Mouse (Mus musculus) forebrain, embryonic 14.5 days (tissue): Measurements from ENCODE around the gene Sh2d3c. TPM values are rescaled to one million over a fixed set of nuclear protein-coding genes. Genes with fewer than 3 reads are reported as not detected.
A peak's percentile ranks its signal among the peaks of the same experiment; 100 is the strongest.

Source experiments
- ATAC-seq: fragments of 200-750 bp; cut with Nextera tagmentation; 2 replicates; pipeline ENCODE4 v1.8.0; 2017; ENCODE audit warnings: mild to moderate bottlenecking, moderate library complexity
- DNase-seq: peaks from one replicate; pipeline ENCODE4 v3.0.0-alpha.2; 2015; ENCODE audit warnings: low spot score
- H3K27ac ChIP-seq: fragments of 300-500 bp; sonication (generic); 2 replicates; pipeline ENCODE4 v1.5.1; 2014; ENCODE audit warnings: low read depth, mild to moderate bottlenecking, control low read depth, low read length, moderate library complexity
- H3K27me3 ChIP-seq: fragments of 300-500 bp; sonication (generic); replicated peaks from 2 replicates; pipeline ENCODE4 v1.6.1; 2014; ENCODE audit warnings: low read length, control low read depth, mixed read lengths; ENCODE audit not compliant: control insufficient read depth, insufficient read depth
- H3K36me3 ChIP-seq: fragments of 300-500 bp; sonication (generic); 2 replicates; pipeline ENCODE4 v1.6.1; 2014; ENCODE audit warnings: low read length, control low read depth; ENCODE audit not compliant: control insufficient read depth, insufficient read depth
- H3K4me1 ChIP-seq: fragments of 300-500 bp; sonication (generic); 2 replicates; pipeline ENCODE4 v1.6.1; 2014; ENCODE audit warnings: antibody characterized with exemption, low read length, control low read depth; ENCODE audit not compliant: control insufficient read depth, insufficient read depth
- H3K4me2 ChIP-seq: fragments of 300-500 bp; sonication (generic); 2 replicates; pipeline ENCODE4 v1.6.1; 2014; ENCODE audit warnings: mild to moderate bottlenecking, control low read depth, low read length
- H3K4me3 ChIP-seq: fragments of 300-500 bp; sonication (generic); 2 replicates; pipeline ENCODE4 v1.5.1; 2014; ENCODE audit warnings: low read depth, low read length, control low read depth
- H3K9ac ChIP-seq: fragments of 300-500 bp; sonication (generic); 2 replicates; pipeline ENCODE4 v1.6.1; 2014; ENCODE audit warnings: mild to moderate bottlenecking, low read length, control low read depth, moderate library complexity
- H3K9me3 ChIP-seq: fragments of 300-500 bp; sonication (generic); replicated peaks from 2 replicates; pipeline ENCODE4 v1.6.1; 2016; ENCODE audit warnings: low read length, control low read depth, mixed read lengths; ENCODE audit not compliant: control insufficient read depth
- WGBS: fragments of 180-500 bp; shearing (Covaris S2); extraction: QIAGEN DNeasy Blood & Tissue Kit; methylation state at CpG from one replicate; pipeline ENCODE4 v1.1.7; 2014; 5-methylcytosine and 5-hydroxymethylcytosine counted together
- polyA plus RNA-seq: library from polyadenylated mRNA; unstranded; fragments of >200 nt; fragmentation: Nextera tagmentation; extraction: Ambion mirVana; gene quantifications from 2 replicates; pipeline ENCODE4 v1.2.1, GENCODE M21; 2014

The Sh2d3c gene
- polyA plus RNA-seq, 1 experiment from 2014 or later = 25.8 TPM

DNA sequence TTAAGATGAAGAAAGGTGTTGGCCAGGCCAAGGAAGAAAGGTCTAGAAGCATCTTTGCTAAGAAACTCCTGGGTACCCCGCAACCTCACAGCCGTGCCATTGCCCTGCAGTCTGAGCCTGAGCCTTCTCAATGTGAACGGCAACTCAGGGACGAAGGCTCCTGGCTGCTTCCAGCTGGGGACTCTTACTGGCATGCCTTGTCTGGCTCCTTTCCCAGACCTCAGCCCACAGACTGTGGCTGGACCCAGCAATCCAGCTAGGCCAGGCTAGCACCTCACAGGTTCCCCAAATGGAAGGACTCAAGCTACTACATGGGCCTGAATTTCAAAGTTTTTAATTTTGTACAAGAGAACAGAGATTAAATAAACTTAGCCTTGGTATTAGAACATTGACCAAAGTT lies 41.0 kb downstream of the Sh2d3c start:
- Histone ChIP-seq H3K27ac (no peak overlapping the region), H3K27me3 (no peaks in the 10 kb centered on the region), H3K4me3 (no peak overlapping the region), H3K9ac (no peak overlapping the region), H3K36me3 (peaks cover 33% of the 10 kb centered on the region), H3K4me2 (no peak overlapping the region), H3K4me1 (0 out of 2 replicates have a peak, but pooled peaks cover 5% of the 10 kb centered on the region), H3K9me3 (no peaks in the 10 kb centered on the region)
- ATAC-seq (no peak), DNase-seq (no peak)
- 88% methylated on average over 4 of the region's 4 CpGs for WGBS

DNA sequence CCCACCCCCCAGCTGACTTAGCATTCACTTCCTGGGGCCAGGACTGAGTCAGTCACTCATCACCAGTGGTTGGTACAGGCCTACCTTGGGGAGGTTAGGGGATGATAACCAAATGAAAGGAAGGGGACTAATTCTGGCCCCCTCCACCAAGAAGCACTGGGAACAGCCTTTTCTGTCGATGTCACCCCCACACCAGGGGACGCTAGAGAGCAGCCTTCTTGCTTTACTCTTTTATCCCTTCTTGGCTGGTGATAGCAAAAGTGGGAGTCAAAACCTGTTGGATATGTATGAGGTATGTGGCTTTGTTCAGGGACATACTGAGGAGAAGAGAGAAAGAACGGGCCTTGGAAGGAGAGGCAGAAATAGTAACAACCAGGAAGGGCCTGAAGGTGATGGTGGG lies 42.5 kb downstream of the Sh2d3c start:
- H3K9ac ChIP-seq = no peak overlapping the region
- 0 out of 2 replicates have a peak, but pooled peaks cover 4% of the 10 kb centered on the region for H3K4me1 ChIP-seq
- ATAC-seq = no peak
- H3K4me2 ChIP-seq = no peak overlapping the region
- no peaks in the 10 kb centered on the region for H3K27me3 ChIP-seq
- H3K36me3 ChIP-seq = peaks cover 33% of the 10 kb centered on the region
- no peak overlapping the region for H3K27ac ChIP-seq
- DNase-seq = no peak
- H3K4me3 ChIP-seq = no peak overlapping the region
- no peaks in the 10 kb centered on the region for H3K9me3 ChIP-seq
- 80% methylated on average over 3 of the region's 3 CpGs for WGBS

DNA sequence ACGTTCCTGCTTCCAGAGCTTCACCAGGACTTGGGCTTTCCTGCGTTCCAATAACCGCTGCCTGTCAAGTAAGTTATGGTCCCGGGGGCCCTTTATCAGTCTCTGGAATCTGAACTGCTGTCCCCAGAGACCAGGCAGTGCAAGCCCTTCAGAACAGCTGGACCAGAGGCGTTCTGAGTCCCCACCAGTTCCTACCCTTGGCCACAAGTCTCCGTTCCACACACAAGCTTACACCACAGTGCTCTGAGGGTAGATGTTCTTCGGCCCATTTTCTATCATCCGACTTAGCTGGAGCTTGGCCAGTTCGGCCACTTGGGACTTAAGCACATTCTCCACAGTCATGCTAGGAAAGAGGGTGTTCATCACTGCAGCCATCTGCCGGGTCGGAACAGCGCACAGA lies 46.4 kb downstream of the Sh2d3c start:
- Histone ChIP-seq H3K9ac (no peak overlapping the region), H3K9me3 (no peaks in the 10 kb centered on the region), H3K27ac (no peak overlapping the region), H3K4me3 (no peak overlapping the region), H3K4me1 (no peaks in the 10 kb centered on the region), H3K4me2 (no peak overlapping the region), H3K36me3 (peaks cover 10% of the 10 kb centered on the region), H3K27me3 (no peaks in the 10 kb centered on the region)
- WGBS = 88% methylated on average over 12 of the region's 12 CpGs
- DNase-seq (no peak), ATAC-seq (no peak)

DNA sequence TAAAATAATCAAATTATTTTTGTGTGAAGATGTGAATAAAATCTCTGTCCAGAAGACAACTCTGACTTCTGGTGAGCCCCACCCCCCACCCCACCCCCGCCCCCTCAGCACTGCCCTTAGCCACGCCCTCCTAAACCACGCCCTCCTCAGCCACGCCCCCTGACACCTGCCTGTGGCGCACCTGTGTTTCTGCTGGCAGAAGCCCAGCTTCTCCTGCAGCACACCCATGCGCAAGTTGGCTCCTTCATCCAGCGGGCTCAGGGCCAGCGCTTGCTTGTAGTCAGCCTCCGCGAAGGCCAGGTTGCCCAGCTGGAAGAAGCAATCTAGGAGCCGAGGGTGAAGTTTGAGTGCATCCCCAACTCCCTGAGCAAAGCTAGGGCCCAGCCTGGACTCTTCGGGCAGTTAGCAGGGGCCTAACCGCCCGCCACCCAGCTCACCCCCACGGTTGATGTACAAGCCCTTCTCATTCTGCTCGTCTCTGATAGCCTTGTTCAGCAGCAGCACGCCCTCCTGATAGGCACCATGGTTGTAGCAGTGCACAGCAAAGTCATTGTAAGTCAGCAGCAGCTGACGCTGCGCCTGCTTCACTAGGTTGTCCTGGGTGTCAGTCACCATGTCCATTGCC lies 47.9 kb downstream of the Sh2d3c start:
- DNase-seq (no peak), ATAC-seq (no peak)
- H3K27ac ChIP-seq = no peak overlapping the region
- WGBS = 57% methylated on average over 19 of the region's 19 CpGs
- H3K4me2 ChIP-seq = no peak overlapping the region
- H3K9me3 ChIP-seq = no peaks in the 10 kb centered on the region
- no peak overlapping the region for H3K4me3 ChIP-seq
- no peaks in the 10 kb centered on the region for H3K4me1 ChIP-seq
- no peaks in the 10 kb centered on the region for H3K27me3 ChIP-seq
- no peaks in the 10 kb centered on the region for H3K36me3 ChIP-seq
- no peak overlapping the region for H3K9ac ChIP-seq

DNA sequence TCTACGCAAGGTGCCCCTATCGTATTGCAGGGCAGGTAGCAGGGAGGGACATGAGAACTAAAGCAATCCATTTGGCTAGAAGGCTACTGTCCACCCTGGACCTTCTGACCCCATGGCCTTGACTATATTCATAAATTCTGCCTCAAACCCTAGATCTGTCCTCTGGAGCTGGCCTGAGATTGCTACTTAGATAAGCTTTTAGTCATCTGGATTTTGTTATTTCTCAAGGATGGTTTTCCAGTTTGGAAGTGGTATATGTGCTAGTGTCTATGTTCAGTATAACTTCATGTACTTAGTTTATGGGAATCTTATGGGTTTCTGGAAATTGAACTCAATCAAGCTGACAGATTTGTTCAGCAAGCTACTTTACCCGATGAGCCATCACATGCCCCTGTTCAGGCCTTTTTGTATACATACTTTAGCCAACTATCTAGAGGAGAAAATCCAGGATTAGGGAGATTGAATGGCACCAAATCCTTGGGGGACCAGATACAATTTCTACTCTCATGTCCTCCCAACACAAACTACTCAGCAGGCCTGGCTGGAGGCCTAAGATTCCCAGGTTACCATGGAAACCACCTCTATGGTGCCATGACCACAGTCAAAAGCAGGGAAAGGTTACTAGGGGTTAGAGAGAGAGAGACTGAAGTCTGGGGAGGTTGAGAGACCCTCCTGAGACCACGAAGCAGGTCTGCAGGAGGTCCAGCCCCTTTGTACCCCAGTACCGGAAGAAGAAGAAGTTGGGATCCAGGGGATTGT lies 48.7 kb downstream of the Sh2d3c start:
- DNase-seq = no peak
- Histone ChIP-seq H3K9me3 (no peaks in the 10 kb centered on the region), H3K36me3 (no peaks in the 10 kb centered on the region), H3K27me3 (no peaks in the 10 kb centered on the region), H3K4me1 (no peaks in the 10 kb centered on the region), H3K4me3 (no peak overlapping the region), H3K27ac (no peak overlapping the region), H3K9ac (no peak overlapping the region), H3K4me2 (no peak overlapping the region)
- ATAC-seq = no peak
- WGBS = 57% methylated on average over 5 of the region's 5 CpGs

DNA sequence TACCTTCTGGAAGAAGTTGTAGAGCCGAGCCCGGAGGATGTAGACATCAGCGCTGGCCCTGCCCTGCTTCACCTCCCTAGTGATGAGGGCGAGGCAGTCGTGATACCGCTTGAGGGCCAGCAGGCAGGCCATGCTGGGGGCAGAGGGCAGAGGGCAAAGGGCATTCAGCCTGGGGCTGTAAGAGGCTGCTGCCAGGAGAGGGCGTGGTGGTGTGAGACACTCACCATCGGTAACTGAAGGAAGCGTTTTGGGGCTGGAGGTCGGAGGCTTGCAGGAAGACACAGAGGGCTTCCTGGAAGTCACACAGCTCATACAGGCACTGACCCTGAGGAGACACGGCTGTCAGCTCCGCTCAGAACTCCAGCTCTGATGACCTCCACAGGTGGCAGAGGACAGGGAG lies 51.0 kb downstream of the Sh2d3c start:
- WGBS = 38% methylated on average over 12 of the region's 12 CpGs
- no peak overlapping the region for H3K4me3 ChIP-seq
- no peak for ATAC-seq

DNA sequence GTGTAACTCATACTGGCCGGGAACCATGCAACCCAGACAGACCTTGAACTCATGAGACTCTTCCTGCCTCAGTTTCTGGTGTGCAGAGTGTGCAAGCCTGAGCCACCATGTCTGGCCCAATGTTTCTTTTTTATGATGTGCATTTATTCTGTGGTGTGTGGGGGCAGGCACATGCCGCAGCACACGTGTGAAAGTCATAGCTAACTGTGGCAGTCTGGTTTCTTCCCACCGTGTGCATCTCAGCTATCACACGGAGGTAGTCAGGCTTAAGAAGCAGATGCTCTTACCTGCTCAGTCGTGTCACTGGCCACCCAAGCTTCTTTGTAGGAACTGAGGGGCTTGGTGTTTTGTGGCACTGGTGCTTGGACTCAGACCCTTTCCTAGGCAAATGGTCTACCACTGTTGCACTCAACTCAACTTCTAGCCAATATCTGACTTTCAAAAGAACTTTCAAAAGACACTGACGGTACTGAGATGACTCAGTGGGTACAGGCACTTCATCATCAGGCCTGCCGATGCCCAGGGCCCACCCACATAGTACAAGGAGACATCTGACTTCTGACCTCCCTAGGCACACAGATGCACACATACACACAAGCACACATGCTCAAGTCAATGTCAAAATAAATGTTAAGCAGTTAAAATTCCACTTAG lies 51.9 kb downstream of the Sh2d3c start:
- no peaks in the 10 kb centered on the region for H3K9me3 ChIP-seq
- H3K27ac ChIP-seq = no peak overlapping the region
- H3K4me2 ChIP-seq = no peak overlapping the region
- H3K9ac ChIP-seq = no peak overlapping the region
- no peak for ATAC-seq
- no peaks in the 10 kb centered on the region for H3K27me3 ChIP-seq
- H3K4me3 ChIP-seq = no peak overlapping the region
- H3K36me3 ChIP-seq = no peaks in the 10 kb centered on the region
- WGBS = 85% methylated on average over 8 of the region's 8 CpGs
- DNase-seq = no peak
- H3K4me1 ChIP-seq = peaks cover 5% of the 10 kb centered on the region

More for the DNA sequence above, 51.0 kb downstream of the Sh2d3c start:
- H3K4me1 ChIP-seq = peaks cover 5% of the 10 kb centered on the region
- no peaks in the 10 kb centered on the region for H3K9me3 ChIP-seq
- H3K36me3 ChIP-seq = no peaks in the 10 kb centered on the region
- H3K27me3 ChIP-seq = no peaks in the 10 kb centered on the region
- H3K9ac ChIP-seq = no peak overlapping the region
- no peak for DNase-seq
- no peak overlapping the region for H3K4me2 ChIP-seq
- H3K27ac ChIP-seq = no peak overlapping the region

DNA sequence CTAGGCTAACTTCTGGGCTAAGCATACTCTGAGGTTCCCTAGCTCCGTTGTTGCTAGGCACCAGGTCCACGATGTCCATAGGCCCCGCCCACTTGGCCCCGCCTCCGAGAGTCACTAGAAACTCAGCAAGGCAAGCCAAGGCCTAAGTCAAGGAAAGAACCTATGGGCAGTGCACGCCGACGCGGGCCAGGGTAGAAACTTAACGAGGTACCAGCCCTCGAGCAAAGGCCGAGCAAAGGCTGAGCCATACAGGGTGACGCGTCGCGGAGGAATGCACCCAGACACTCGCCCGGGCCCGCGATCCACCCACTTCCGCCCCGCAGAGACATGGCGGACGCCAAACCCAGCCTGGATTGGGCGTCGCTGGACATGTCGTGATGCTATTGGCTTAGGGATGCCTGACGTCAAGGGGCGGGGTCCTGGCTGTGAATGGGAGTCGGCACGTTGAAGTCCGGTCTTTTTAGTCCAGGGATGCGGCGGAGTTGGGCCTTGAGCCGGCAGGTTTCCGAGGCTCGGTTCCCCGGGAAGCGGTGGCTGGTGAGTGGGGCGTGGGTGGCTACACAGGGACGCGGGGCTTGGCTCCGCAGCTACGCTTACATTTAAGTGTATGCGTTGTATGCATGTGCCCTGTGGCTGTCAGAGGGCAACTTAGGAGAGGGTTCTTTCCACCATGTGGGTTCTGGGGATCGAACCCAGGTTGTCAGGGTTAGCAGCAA lies 54.7 kb downstream of the Sh2d3c start, which contains the start of the genes Ttc16 and Ptrh1:
Gene Ttc16, minus strand, starts transcription at position 275 of the 716 bp plus-strand sequence.
Gene Ptrh1, plus strand, starts transcription at position 428 of the 716 bp plus-strand sequence.
- WGBS = 1% methylated on average over 46 of the region's 46 CpGs
- no peaks in the 10 kb centered on the region for H3K9me3 ChIP-seq

More for the DNA sequence above, 54.7 kb downstream of the Sh2d3c start, which contains the start of the genes Ttc16 and Ptrh1:
- H3K36me3 ChIP-seq = no peaks in the 10 kb centered on the region
- H3K27me3 ChIP-seq = no peaks in the 10 kb centered on the region
- no peak within 1 kb of the TSS for H3K27ac ChIP-seq
- ATAC-seq = peak; percentile 99
- H3K4me3 ChIP-seq = peak within 1 kb of the TSS; percentile 48
- H3K9ac ChIP-seq = peak within 1 kb of the TSS; percentile 57
- H3K4me2 ChIP-seq = peak within 1 kb of the TSS; percentile 71
- DNase-seq = peak; percentile 98
- H3K4me1 ChIP-seq = peaks cover 5% of the 10 kb centered on the region
